Mouse (Mus musculus): Measurements from ENCODE around the gene Susd5. TPM values are rescaled to one million over a fixed set of nuclear protein-coding genes. Genes with fewer than 3 reads are reported as not detected.

Gene Susd5
- polyA plus RNA-seq (2016; fragmentation: Nextera tagmentation; extraction: Ambion mirVana) = 1.8 and 2.3 TPM in 2 replicates

DNA sequence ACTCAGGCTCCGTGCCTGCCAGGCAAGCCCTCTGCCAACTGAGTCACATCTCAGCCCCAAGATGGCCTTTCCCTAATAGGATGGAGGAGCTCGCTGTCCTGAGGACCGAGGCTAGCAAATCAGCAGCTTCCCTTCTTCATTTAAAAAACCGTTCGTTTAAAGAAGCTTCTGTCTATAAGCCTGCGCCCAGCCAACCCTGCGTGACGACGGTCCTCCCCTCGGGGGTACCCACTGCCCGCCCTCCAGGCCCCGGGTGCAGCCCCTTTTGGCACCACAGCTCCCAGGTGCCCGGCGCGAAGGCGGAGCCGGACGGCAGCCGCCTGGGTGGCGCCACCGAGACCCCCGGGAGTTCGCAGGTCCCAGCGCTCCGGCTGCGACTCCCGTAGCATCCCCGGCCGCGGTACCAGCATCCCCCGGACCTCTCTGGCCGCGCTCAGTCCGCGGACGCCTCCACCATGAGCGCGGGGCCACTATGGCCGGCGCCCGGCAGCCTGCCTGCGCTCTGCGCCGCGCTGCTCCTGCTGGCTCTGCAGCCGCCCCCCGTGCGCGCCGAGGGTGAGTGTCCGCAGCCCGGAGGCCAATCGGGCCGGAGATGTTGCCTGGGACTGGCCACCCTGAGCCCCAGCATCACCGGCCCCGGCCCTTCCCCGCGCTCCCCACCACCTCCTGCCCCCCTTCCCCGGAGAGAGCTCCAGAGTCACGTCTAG, at the start of gene Susd5:
Gene Susd5, plus strand, starts transcription at position 51 of the 707 bp plus-strand sequence.
- no peaks in the 10 kb centered on the region for H3K36me3 ChIP-seq
- H3K9ac ChIP-seq = peak within 1 kb of the TSS; percentile 53; the same call in 1 of the 2 replicates
- no peaks in the 10 kb centered on the region for H3K9me3 ChIP-seq
- peaks cover 9% of the 10 kb centered on the region; the same call in 1 of the 2 replicates for H3K4me1 ChIP-seq
- H3K27me3 ChIP-seq (replicated peaks) = peaks cover 39% of the 10 kb centered on the region
- under 1% methylated on average over 60 of the region's 60 CpGs for WGBS
- H3K4me3 ChIP-seq = peak within 1 kb of the TSS; percentile 47
- H3K27ac ChIP-seq = no peak within 1 kb of the TSS
- peak; percentile 68 for ATAC-seq (ENCODE audit: low FRiP score, low read depth)
- peak within 1 kb of the TSS; percentile 81 for H3K4me2 ChIP-seq (replicated peaks)

DNA sequence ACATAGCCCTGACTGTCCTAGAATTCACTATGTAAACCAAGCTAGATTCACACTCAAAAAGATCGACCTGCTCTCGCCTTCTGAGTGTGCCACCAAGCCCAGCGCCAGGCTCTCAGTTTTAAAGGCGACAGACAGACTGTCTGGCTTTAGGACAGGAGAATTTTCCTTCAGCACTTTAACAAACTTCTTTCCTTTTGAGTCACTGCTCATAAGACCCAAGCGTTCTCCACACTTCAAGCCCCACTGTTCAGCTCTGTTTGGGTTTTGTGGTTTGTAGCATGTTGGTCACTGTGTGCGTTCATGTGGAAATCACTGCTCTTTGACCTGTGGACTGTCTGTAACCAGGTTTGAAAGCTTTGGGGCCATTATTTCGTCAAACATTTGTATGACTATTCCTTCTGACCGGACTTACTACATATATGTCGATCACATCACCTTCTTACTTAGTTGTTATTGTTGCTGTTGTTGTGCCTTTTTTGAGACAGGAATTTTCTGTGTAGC, 49.0 kb upstream of the Susd5 start:
- 90% methylated on average over 9 of the region's 9 CpGs for WGBS

DNA sequence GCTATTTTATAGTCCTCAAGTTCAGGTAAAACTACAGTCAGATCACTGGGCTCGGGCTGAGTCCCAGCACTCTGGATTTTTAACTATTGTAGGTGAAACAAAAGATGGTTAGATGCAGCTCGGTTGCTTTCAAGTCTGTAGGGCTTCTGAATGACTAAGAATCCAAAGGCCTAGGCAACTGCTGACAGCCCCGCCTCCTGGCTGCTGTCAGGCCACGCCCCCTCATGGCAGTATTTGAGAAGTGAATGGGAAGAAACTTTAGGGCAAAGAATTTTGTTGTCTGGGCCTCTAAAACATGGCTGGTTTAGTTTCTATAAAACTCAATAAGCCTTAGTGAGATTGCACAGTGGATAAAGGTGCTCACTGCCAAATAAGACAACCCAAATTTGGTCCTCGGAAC, 47.4 kb upstream of the Susd5 start:
- no peak for ATAC-seq (ENCODE audit: low FRiP score, low read depth)
- 41% methylated on average over 5 of the region's 5 CpGs for WGBS
- no peak overlapping the region for H3K4me3 ChIP-seq
- H3K27ac ChIP-seq = no peak overlapping the region
- no peak overlapping the region for H3K4me2 ChIP-seq (replicated peaks)
- no peak overlapping the region for H3K9ac ChIP-seq
- H3K9me3 ChIP-seq = no peaks in the 10 kb centered on the region
- no peaks in the 10 kb centered on the region for H3K27me3 ChIP-seq (replicated peaks)
- H3K36me3 ChIP-seq = no peaks in the 10 kb centered on the region
- H3K4me1 ChIP-seq = no peaks in the 10 kb centered on the region

More for the DNA sequence above, 49.0 kb upstream of the Susd5 start:
- ATAC-seq (ENCODE audit: low FRiP score, low read depth) = no peak
- Histone ChIP-seq H3K4me1 (no peaks in the 10 kb centered on the region), H3K4me2 (replicated peaks) (no peak overlapping the region), H3K27ac (no peak overlapping the region), H3K9me3 (no peaks in the 10 kb centered on the region), H3K9ac (no peak overlapping the region), H3K27me3 (replicated peaks) (no peaks in the 10 kb centered on the region), H3K36me3 (no peaks in the 10 kb centered on the region), H3K4me3 (no peak overlapping the region)

DNA sequence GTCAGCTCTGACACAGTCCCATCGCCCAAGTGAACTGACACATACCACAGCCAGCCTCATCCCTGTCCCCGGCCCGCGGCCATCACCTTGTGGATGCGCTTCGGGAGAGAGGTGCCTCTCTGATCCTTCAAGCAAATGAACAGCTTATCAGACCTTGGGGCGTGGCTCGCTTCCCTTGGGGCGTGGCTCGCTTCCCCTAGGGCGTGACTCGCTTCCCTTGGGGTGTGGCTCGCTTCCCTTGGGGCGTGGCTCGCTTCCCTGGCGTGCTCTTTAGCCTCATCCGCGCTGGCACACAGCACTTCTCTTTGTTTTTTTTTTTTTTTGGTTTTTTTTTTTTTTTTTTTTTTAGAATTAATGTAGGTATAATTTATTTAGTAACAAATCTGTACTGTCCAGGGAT, 45.7 kb upstream of the Susd5 start:
- ATAC-seq (ENCODE audit: low FRiP score, low read depth) = no peak
- no peak overlapping the region for H3K9ac ChIP-seq
- no peak overlapping the region for H3K4me3 ChIP-seq
- 69% methylated on average over 18 of the region's 18 CpGs for WGBS
- H3K36me3 ChIP-seq = no peaks in the 10 kb centered on the region
- no peaks in the 10 kb centered on the region for H3K9me3 ChIP-seq
- no peak overlapping the region for H3K4me2 ChIP-seq (replicated peaks)
- no peaks in the 10 kb centered on the region for H3K27me3 ChIP-seq (replicated peaks)
- H3K27ac ChIP-seq = no peak overlapping the region
- H3K4me1 ChIP-seq = no peaks in the 10 kb centered on the region

DNA sequence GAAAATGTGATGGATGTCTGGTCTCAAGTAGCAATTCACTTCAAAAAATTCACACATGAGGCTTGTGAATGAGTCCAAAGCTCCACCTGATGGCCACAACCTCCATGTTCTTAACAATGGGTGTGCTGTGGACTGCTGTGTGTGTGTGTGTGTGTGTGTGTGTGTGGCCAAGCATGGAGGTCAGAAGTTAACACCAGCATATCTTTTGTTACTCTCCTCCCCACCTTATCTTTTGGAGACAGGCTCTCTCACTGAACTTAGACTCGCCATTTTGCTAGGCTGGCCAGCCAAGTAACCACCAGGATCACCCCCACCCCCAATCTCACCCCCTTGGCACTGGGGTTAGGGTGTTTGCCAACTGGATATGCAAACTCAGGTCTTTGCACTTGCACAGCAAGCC, 42.9 kb upstream of the Susd5 start:
- no peaks in the 10 kb centered on the region for H3K9me3 ChIP-seq
- no peak overlapping the region for H3K4me3 ChIP-seq
- no peaks in the 10 kb centered on the region for H3K27me3 ChIP-seq (replicated peaks)
- H3K4me2 ChIP-seq (replicated peaks) = no peak overlapping the region
- no peaks in the 10 kb centered on the region for H3K36me3 ChIP-seq
- H3K27ac ChIP-seq = no peak overlapping the region
- no peak for ATAC-seq (ENCODE audit: low FRiP score, low read depth)
- no peak overlapping the region for H3K9ac ChIP-seq
- 72% methylated on average over 1 of the region's 1 CpGs for WGBS
- H3K4me1 ChIP-seq = no peaks in the 10 kb centered on the region

DNA sequence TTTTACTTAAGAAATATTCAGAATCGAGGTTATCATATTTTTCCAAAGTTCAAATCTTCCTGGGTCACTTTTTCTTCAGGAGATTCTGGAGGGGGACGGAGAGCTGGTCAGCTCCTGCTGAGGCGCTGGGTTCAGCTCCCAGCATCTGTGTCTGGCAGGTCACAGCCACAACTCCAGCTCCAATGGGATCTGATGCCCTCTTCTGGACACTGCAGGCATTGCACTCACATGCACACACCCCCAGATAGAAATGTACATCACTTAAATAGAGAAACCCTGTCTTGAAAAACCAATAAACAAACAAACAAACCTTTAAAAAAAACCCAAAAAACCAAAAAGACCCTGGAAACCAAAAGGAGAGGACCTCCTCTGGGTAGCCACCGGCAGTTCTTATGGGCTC, 41.2 kb upstream of the Susd5 start:
- no peak overlapping the region for H3K27ac ChIP-seq
- no peaks in the 10 kb centered on the region for H3K36me3 ChIP-seq
- H3K4me1 ChIP-seq = no peaks in the 10 kb centered on the region
- no peak for ATAC-seq (ENCODE audit: low FRiP score, low read depth)
- H3K9me3 ChIP-seq = no peaks in the 10 kb centered on the region
- H3K27me3 ChIP-seq (replicated peaks) = no peaks in the 10 kb centered on the region
- H3K4me2 ChIP-seq (replicated peaks) = no peak overlapping the region
- WGBS = 88% methylated on average over 4 of the region's 4 CpGs
- H3K4me3 ChIP-seq = no peak overlapping the region
- H3K9ac ChIP-seq = no peak overlapping the region

DNA sequence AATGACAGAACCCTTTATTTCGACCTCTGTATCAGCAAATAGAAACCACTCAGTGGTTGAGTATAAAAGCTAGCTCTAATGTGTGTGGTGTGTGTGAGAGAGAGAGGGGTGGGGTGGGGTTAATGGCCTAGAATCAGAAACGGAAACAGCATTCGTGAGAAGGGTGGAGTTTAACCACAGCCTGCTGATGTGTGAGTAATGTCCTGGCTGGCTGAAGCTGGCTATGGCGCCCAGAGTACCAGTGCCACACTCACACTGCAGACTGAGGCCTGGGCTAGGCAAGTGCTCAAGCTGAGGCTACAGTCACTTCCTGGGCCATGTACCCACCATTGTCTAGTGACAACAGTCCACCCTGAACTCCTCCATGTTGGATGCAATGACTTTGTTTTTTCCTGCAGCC, 40.5 kb upstream of the Susd5 start:
- no peaks in the 10 kb centered on the region for H3K27me3 ChIP-seq (replicated peaks)
- no peak overlapping the region for H3K4me3 ChIP-seq
- H3K27ac ChIP-seq = no peak overlapping the region
- no peaks in the 10 kb centered on the region for H3K4me1 ChIP-seq
- H3K9me3 ChIP-seq = no peaks in the 10 kb centered on the region
- H3K36me3 ChIP-seq = no peaks in the 10 kb centered on the region
- 84% methylated on average over 4 of the region's 4 CpGs for WGBS
- no peak overlapping the region for H3K4me2 ChIP-seq (replicated peaks)
- no peak for ATAC-seq (ENCODE audit: low FRiP score, low read depth)
- H3K9ac ChIP-seq = no peak overlapping the region

DNA sequence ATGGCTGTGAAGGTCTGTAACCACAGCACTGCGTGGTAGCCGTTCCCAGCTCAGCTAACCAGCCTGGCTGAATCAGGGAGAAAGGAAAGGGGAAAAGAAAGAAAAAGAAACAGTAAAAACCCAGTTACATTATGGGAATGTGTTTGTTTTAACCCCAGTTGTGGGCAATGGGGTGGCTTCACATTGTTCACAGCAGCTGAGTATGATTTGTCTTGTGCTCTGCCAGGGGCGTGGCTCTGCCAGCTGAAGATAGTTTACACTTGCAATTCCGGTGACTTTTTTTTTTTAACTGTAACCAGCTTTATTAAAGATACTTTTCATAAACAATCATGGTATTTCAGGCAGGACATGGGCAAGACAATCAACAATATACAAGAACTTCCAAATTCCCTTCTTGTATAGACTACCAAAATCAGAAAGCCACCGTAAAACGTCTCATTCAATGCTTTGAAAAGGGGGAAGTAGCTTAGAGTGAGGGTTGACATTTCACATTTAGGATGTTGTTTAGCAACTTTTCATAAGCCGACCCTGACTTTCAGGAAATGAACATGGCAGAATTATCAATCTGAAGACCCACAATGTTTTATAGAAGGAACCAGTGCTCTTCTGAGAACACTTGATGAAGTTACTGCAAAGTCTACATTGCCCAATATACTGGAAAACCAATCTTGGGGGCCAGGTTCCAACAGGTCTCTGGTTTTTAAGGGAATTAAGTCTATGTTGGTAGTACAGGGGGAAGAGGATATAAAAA, 37.8 kb upstream of the Susd5 start:
- no peaks in the 10 kb centered on the region for H3K9me3 ChIP-seq
- H3K36me3 ChIP-seq = no peaks in the 10 kb centered on the region
- ATAC-seq (ENCODE audit: low FRiP score, low read depth) = no peak
- no peak overlapping the region for H3K9ac ChIP-seq
- no peak overlapping the region for H3K4me2 ChIP-seq (replicated peaks)
- H3K27ac ChIP-seq = no peak overlapping the region
- H3K4me1 ChIP-seq = no peaks in the 10 kb centered on the region
- no peak overlapping the region for H3K4me3 ChIP-seq
- H3K27me3 ChIP-seq (replicated peaks) = no peaks in the 10 kb centered on the region
- WGBS = 89% methylated on average over 7 of the region's 7 CpGs

DNA sequence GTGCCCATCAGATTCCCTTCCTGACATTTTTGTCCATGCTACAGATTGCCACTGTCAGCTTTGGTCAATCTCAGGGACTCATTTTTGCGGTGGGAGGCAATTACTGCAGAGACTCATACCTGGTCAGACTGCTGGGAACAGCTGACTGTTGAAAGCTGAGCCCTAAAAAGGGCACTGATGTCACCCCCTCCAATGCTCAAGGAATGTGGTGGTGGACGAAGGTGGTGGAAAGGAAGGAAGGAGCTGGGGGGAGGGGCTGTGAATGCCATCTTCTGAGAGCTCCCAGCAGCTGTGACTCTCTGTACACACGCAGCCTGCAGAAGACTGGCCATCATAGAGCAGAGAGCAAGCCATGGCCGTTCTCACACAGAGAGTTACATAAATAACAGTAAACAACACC, 34.8 kb upstream of the Susd5 start:
- H3K27me3 ChIP-seq (replicated peaks) = no peaks in the 10 kb centered on the region
- H3K36me3 ChIP-seq = no peaks in the 10 kb centered on the region
- no peak overlapping the region for H3K27ac ChIP-seq
- peaks cover 11% of the 10 kb centered on the region; the same call in 1 of the 2 replicates for H3K4me1 ChIP-seq
- no peak overlapping the region for H3K4me3 ChIP-seq
- H3K9ac ChIP-seq = no peak overlapping the region
- ATAC-seq (ENCODE audit: low FRiP score, low read depth) = no peak
- 69% methylated on average over 4 of the region's 4 CpGs for WGBS
- H3K9me3 ChIP-seq = no peaks in the 10 kb centered on the region
- H3K4me2 ChIP-seq (replicated peaks) = no peak overlapping the region

DNA sequence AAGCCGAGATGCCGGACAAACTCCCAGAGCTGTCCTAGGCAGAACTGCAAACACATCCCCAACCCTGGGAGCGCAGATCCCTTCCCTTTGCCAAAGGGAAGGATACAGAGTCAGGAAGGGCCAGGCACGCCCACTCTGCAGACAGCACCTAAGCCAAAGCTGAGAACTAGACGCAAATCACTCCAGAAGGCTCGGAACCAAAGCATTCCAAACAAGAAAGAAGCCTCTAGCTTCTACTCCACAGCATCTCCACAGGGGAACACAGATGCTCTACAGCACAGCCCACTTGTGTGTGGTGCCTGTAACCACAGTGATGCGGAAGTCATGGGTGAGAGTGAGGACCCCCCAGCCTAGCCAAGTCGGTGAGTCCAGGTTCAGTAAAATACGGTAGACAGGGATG, 31.8 kb upstream of the Susd5 start:
- WGBS = 50% methylated on average over 9 of the region's 9 CpGs
- no peak for ATAC-seq (ENCODE audit: low FRiP score, low read depth)
- peaks cover 11% of the 10 kb centered on the region; the same call in 1 of the 2 replicates for H3K4me1 ChIP-seq
- H3K4me2 ChIP-seq (replicated peaks) = peak overlapping the region; percentile 82
- no peak overlapping the region for H3K27ac ChIP-seq
- H3K9ac ChIP-seq = no peak overlapping the region
- H3K4me3 ChIP-seq = no peak overlapping the region
- H3K27me3 ChIP-seq (replicated peaks) = no peaks in the 10 kb centered on the region
- no peaks in the 10 kb centered on the region for H3K36me3 ChIP-seq
- no peaks in the 10 kb centered on the region for H3K9me3 ChIP-seq

DNA sequence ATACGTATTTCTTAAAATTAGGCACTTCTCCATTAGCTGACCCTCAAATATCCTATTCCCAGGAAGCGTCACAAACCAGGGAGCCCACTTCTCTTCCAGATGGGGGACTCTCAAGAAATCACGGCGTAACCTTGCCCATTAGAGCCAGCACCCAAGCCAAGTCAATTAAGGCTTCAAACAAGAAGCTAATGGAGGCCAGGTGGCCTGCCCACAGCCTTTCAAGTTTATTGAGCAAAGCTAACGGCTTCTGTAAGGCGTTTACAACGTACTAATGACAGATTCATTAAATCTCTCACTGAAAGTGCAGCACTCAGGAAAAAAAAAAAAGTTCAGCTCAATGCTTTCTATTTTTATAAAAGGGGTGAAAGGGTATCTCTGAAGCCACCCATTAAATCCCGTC, 31.1 kb upstream of the Susd5 start:
- Histone ChIP-seq H3K4me1 (peaks cover 11% of the 10 kb centered on the region; the same call in 1 of the 2 replicates), H3K27me3 (replicated peaks) (no peaks in the 10 kb centered on the region), H3K9ac (peak overlapping the region; percentile 71; the same call in 1 of the 2 replicates), H3K27ac (no peak overlapping the region), H3K9me3 (no peaks in the 10 kb centered on the region), H3K4me3 (peak overlapping the region; percentile 75), H3K4me2 (replicated peaks) (peak overlapping the region; percentile 82), H3K36me3 (no peaks in the 10 kb centered on the region)
- no peak for ATAC-seq (ENCODE audit: low FRiP score, low read depth)
- WGBS = 8% methylated on average over 8 of the region's 8 CpGs

DNA sequence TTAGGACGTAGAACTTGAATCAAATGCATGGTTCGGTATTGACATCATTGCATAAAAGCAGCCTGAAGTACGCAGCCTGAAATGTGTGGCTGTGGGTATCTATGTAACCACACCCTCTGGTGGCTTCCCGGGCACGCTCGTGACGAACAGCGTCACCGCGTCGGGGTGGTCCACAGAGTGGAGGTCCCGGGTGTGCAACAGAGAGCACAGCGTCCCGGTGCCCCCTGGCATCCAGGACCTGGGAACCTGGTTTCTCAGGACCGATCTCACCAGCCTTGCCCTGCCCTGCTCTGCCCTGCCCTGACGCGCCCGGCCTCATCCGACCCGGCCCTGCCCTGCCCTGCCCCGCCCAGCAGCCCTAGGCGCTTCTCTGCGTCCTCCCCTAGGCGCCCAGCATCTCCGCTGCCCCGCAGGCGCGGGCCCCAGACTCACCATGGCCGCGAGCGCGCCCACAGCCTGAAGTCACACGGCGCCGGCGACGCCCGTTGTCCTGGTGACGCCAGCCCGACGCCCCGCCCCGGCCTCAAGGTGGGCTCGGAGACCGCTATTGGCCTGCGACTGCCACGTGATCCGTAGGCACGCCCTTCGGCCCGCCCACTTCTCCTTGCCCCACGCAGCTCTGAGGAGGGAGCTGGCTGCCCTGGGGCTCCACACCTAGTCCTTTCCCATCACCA, 30.5 kb upstream of the Susd5 start:
- Histone ChIP-seq H3K9ac (peak overlapping the region; percentile 71), H3K4me1 (peaks cover 11% of the 10 kb centered on the region; the same call in 1 of the 2 replicates), H3K4me2 (replicated peaks) (peak overlapping the region; percentile 82), H3K27ac (no peak overlapping the region), H3K27me3 (replicated peaks) (no peaks in the 10 kb centered on the region), H3K9me3 (no peaks in the 10 kb centered on the region), H3K4me3 (peak overlapping the region; percentile 75), H3K36me3 (no peaks in the 10 kb centered on the region)
- peak; percentile 95 for ATAC-seq (ENCODE audit: low FRiP score, low read depth)
- under 1% methylated on average over 51 of the region's 52 CpGs for WGBS
